Mouse (Mus musculus) right cerebral cortex, postnatal 10 days (tissue): ENCODE data around the gene E4f1.
A peak's percentile ranks its signal among the peaks of the same experiment; 100 is the strongest.

Source experiments
- DNase-seq, 2 experiments: peaks; one replicate each; pipeline ENCODE4 v3.0.0; 2021; ENCODE audit warnings: low spot score in 2 of 2

E4f1 gene

DNA sequence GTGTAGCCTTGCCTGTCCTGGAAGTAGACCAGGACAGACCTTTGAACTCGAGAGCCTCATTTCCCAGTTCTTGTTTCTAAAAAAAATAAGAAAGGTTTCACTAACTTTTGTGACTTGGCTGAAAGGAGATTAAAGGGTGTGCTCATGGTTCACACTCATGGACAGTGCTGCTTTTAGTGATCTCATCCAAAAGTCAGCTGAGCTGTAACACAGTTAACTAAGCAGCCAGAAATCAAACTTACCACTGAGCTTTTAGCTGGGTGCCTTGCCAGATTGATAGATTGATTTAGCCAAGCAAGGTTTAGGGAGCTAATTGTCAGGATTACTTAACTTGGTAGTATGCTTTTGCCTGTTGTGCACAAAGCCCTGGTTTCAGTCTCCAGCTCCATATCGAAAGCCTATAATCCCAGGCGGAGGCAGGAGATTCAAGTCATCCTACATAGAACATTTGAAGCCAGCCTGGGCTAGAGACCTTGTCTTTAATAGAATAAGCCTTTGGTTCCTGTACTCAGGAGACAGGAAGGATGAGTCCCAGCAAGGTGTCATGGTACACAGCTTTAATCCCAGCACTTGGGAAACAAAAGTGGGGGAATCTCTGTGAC lies 54.0 kb downstream of the E4f1 start:
- DNase-seq: no peak

DNA sequence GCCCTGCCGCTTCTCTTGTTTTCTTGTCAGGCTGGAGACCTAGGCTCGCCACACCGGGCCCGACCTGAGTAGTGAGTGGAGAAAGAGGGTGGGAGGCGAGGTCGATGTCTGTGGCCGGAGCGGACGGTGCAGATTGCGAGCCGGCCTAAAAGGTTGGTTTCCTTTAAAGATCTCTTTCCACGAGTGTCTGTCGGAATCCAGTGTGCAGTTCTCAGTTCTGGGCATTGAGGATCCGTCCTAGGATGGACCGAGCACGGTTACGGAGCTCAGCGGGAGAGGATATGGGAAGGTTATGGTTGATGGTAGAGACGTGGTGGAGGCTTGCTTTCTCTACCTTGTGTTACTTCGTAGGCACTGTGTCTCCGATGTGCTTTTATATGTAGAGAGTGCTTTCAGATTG lies 55.1 kb downstream of the E4f1 start:
- DNase-seq: no peak

DNA sequence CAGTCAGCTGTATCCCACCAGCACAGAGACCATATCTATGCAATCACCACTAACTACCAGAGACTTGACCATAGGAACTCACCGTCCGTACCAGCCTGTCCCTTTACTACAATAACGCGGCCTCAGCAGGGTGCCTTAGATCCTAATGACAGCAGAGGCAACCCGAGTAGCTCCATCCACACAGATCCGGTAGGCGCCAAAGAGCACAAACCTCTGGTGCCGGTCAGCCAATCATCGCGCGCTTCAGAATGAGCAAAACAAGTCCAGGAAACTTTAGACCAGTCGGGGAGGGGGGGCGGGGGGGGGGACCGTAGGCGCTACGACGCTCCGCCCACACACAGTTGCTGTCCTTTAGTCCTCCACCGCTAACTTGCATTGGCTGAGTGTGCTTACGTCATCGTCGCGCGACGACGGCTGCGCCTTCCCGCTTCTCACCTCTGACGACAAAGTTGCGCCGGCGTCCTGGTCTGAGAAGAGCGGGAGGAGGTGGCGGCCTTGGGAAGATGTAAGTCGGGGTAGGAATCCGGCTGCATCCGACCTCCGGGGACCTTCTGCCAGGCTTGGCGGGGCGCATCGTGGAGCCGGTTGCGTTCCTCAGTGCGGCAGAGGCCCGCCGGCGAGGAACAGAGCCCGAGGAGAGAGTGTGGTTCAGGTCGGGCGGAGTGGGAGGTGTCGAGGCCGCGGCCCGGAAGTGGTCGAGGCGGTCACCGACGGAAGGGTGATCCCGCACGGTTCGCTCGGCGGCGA lies 55.7 kb downstream of the E4f1 start, which contains the start of gene Rnps1:
Gene Rnps1, plus strand, starts transcription at position 336 of the 747 bp plus-strand sequence.
- peak; percentile 97 to 98 for DNase-seq

DNA sequence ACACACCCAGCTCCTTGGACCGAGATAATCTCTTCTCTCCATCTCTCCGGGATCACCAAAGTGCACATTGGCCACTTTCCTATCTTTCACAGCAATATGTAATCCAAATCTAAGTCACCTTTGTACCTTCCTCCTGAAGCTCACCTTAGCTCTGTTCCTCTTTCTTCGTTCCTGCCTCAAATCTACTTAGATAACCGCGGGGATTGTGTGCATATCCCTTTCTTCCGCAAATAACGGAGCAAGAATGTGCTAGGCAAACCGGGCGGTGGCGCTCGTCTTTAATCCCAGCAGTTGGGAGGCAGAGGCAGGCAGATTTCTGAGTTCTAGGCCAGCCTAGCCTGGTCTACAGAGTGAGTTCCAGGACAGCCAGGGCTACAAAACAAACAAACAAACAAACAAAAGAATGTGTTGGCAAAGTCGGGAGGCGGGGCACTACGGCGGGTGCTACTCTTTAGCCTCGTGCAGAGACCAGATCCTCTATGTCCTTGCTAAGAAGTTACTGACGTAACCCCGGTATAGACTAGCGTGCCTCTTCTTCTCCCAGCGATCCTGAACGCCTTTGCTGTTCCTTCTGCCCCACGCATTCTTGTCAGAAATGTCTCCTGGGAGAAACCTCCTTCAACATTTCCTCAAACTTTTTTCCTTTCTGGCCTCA lies 56.4 kb downstream of the E4f1 start:
- DNase-seq: no peak

DNA sequence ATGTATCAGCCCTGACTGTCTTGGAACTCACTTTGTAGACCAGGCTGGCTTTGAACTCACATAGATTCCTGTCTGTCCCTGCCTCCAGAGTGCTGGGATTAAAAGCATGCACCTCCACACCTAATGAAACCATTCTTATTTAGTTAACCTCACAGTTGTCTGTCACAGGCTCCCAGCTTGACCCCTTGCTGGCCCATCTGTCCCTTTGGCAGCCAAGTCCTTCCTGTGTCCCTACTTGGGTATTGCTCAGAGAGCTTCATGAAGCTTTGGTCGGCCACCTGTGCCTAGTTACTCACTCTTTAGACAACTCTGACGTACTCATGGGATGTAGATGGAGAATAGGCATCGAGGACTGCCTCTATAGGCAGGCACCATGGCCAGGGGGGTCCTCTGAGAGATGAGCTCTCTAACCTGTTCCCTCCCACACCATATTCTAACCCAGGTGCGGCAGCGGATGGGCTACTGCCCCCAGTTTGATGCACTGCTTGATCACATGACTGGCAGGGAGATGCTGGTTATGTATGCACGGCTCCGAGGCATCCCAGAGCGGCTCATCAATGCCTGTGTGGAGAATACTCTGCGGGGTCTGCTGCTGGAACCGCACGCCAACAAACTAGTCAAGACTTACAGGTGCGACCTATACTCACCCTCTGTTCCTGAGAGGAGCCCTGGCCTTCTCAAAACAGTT lies 62.9 kb downstream of the E4f1 start:
- DNase-seq: no peak

DNA sequence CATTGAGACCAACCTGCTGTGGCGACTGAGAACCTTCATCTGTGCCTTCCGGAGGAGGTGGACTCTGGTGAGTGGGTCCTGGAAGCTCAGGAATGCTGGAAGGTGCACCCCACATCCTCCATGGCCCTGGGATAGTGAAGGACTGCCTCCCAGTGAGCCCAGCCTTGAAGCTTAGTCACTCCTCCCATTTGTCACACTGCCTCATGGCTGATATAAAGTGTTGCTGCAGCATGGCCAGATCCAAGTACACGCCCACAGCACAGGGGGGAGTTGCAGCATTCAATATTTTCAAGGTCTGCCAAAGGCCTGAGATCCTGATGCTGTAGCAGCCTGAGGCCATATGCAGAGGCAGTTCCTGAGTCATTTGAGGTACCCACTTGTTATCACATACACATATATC lies 67.7 kb downstream of the E4f1 start:
- DNase-seq: no peak

DNA sequence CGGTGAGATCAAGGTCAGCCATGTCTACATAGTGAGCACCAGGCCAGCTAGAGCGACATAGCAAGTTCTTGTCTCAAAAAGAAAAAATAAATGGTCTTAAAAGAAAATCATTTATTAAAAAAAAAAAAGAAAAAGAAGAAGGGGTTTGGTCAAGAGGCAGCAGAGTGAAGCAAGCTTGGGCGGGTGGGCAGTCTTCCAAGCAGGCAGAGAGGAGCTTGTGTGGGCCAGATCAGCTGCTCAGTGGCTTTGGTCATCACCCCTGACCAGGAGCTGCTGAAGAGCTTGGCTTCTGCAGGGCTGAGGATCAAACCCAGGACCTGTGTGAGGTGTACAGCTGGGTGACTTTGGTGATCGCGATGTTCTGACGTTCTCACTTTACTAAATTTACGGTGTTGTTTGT lies 75.7 kb downstream of the E4f1 start:
- no peak for DNase-seq
